Mouse (Mus musculus) heart, postnatal 0 days (tissue): ENCODE measurements at regions not wholly inside any gene's neighbourhood (a gene's known extent, or its start where the extent isn't known, plus 50 kb on each side); places are given as distances from the start of the nearest gene placed in this dataset.

Source experiments
- CTCF ChIP-seq: IDR thresholded peaks from 2 replicates; pipeline ENCODE4 v1.5.1; 2016; ENCODE audit warnings: antibody characterized with exemption, control low read depth, low read depth
- EP300 ChIP-seq: IDR thresholded peaks from 2 replicates; pipeline ENCODE4 v1.6.1; 2016; ENCODE audit warnings: antibody characterized with exemption, low read depth

GRCm38 (mm10) chr9:113093863-113094390, 614.1 kb downstream of the Pdcd6ip start:
- TF ChIP-seq CTCF, result no peak
- no peak for TF ChIP-seq EP300
